Mouse (Mus musculus) T-helper 2 cell (primary cell): ENCODE measurements around the gene Smyd4.

Experiments
- in situ Hi-C: fragments of 300-600 bp; cut with MboI, MseI; formaldehyde crosslinking; loops from one replicate; pipeline ENCODE4 v1.15.1; 2025; ENCODE audit warnings: high pct_unique_total_duplicates

Smyd4 gene

GRCm38 (mm10) chr11:75415994-75416393 lies 67.8 kb downstream of the Smyd4 start:
- in situ Hi-C loops = no loop called here

- in situ Hi-C loops = no loop called here
Observed at GRCm38 (mm10) chr11:75420037-75420436, 71.8 kb downstream of the Smyd4 start.

- in situ Hi-C loops = no loop called here
Observed at GRCm38 (mm10) chr11:75420810-75421374, 72.7 kb downstream of the Smyd4 start.

GRCm38 (mm10) chr11:75421375-75422012 lies 73.3 kb downstream of the Smyd4 start:
- in situ Hi-C loops = no loop called here

GRCm38 (mm10) chr11:75422013-75422792 lies 74.0 kb downstream of the Smyd4 start, which contains the start of gene Serpinf1:
TSS of gene Serpinf1 (minus strand) at chr11:75422701.
- in situ Hi-C loops = no loop called here

GRCm38 (mm10) chr11:75423091-75423490 lies 74.9 kb downstream of the Smyd4 start:
- in situ Hi-C loops = no loop called here

- in situ Hi-C loops = no loop called here
Observed at GRCm38 (mm10) chr11:75424033-75424432, 75.8 kb downstream of the Smyd4 start.

- in situ Hi-C loops = no loop called here
Observed at GRCm38 (mm10) chr11:75424459-75424858, 76.2 kb downstream of the Smyd4 start.

- in situ Hi-C loops = no loop called here
Observed at GRCm38 (mm10) chr11:75429019-75429705, 80.9 kb downstream of the Smyd4 start.

GRCm38 (mm10) chr11:75431307-75431706 lies 83.1 kb downstream of the Smyd4 start:
- in situ Hi-C loops = loop anchor here (5.0 kb wide), 1 partner anchor 39 kb away; no protein-coding TSS in a partner anchor

GRCm38 (mm10) chr11:75434138-75434537 lies 85.9 kb downstream of the Smyd4 start:
- in situ Hi-C loops = loop anchor here (5.0 kb wide), 1 partner anchor 42 kb away; no protein-coding TSS in a partner anchor

GRCm38 (mm10) chr11:75438194-75438593 lies 90.0 kb downstream of the Smyd4 start:
- in situ Hi-C loops = no loop called here

GRCm38 (mm10) chr11:75438804-75439203 lies 90.6 kb downstream of the Smyd4 start:
- in situ Hi-C loops = no loop called here

GRCm38 (mm10) chr11:75439363-75439762 lies 91.1 kb downstream of the Smyd4 start, which contains the start of gene Serpinf2:
TSS of gene Serpinf2 (minus strand) at chr11:75439591.
- in situ Hi-C loops = no loop called here

- in situ Hi-C loops = no loop called here
Observed at GRCm38 (mm10) chr11:75439951-75440350, 91.7 kb downstream of the Smyd4 start.

- in situ Hi-C loops = no loop called here
Observed at GRCm38 (mm10) chr11:75441034-75441433, 92.8 kb downstream of the Smyd4 start.

GRCm38 (mm10) chr11:75441601-75442000 lies 93.4 kb downstream of the Smyd4 start:
- in situ Hi-C loops = no loop called here

GRCm38 (mm10) chr11:75443711-75444110 lies 95.5 kb downstream of the Smyd4 start:
- in situ Hi-C loops = no loop called here

GRCm38 (mm10) chr11:75448575-75448974 lies 100.3 kb downstream of the Smyd4 start:
- in situ Hi-C loops = no loop called here

- in situ Hi-C loops = no loop called here
Observed at GRCm38 (mm10) chr11:75449695-75450094, 101.5 kb downstream of the Smyd4 start.

GRCm38 (mm10) chr11:75450304-75450908 lies 102.2 kb downstream of the Smyd4 start:
- in situ Hi-C loops = no loop called here
